Mouse (Mus musculus) erythroid progenitor cell, adult 5-6 weeks (primary cell): Measurements from ENCODE around the gene Smg6. TPM values are rescaled to one million over a fixed set of nuclear protein-coding genes. Genes with fewer than 3 reads are reported as not detected.
"Not testable (repeated sequence)": the region's sequence is repeated elsewhere in the genome, so short reads cannot be mapped to it uniquely, and the experiment has no call there.

Source experiments
- ATAC-seq: replicated peaks from 2 replicates; pipeline ENCODE4 v1.8.0; 2016; ENCODE audit warnings: moderate number of reproducible peaks, mild to moderate bottlenecking, moderate TSS enrichment, inconsistent platforms; ENCODE audit not compliant: poor library complexity, low FRiP score, severe bottlenecking
- total RNA-seq, 2 experiments: library from RNA; stranded (forward) in 1 of 2; stranded (reverse) in 1 of 2; fragments of 150-400 nt in 1 of 2; fragments of 186-747, 209-891 nt in 1 of 2; gene quantifications; 2 replicates each; pipeline versions ENCODE4 v1.2.3 to v1.2.4; 2015 to 2017; ENCODE audit warnings: low replicate concordance in 2 of 2

The Smg6 gene
- total RNA-seq, 2 experiments from 2014 or later: 49.9 to 91.4 TPM

GRCm38 (mm10) chr11:74990501-74990900, 64.9 kb downstream of the Smg6 start:
- no peak for ATAC-seq

- ATAC-seq: no peak
Measured at GRCm38 (mm10) chr11:74991290-74991689, 65.7 kb downstream of the Smg6 start.

- no peak for ATAC-seq
Measured at GRCm38 (mm10) chr11:74992427-74992987, 66.9 kb downstream of the Smg6 start.

DNA sequence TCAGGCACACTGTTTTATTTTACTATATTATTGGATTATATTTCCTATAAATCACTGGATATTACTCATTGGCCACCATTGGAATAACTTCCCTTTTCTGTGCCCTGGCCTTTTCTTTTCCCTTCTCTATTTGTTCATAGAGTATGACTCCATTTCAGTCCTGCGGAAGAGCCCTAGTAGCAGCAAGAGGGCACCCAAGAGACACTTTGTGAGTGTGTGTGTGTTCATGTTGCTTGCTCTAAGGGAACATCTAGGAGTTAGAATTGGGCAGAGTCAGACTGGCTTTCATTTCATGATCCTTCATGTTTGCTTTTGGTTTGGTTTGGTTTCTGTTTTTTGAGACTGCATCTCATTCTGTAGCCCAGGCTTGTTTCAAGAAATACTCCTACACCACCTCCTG, 68.5 kb downstream of the Smg6 start:
- ATAC-seq: no peak

DNA sequence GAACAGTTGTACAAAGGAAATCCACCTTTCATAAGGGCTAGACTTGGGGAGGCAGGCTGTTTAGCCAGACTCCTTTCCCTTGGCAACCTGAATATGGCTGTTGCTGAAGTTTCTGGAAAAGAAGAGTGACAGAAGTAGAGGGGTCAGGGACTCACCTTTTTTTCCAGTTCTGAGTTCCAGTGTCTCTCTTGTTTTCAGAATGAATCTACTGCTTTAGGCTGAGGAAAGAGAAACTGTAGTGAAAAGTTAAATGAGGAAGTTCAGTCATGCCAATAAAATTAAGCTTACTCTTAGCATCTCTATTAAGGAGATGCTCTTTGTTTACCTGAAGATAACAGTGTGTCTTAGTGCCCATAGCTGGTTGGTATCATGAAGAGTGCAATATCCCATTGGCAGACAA, 69.2 kb downstream of the Smg6 start:
- no peak for ATAC-seq

DNA sequence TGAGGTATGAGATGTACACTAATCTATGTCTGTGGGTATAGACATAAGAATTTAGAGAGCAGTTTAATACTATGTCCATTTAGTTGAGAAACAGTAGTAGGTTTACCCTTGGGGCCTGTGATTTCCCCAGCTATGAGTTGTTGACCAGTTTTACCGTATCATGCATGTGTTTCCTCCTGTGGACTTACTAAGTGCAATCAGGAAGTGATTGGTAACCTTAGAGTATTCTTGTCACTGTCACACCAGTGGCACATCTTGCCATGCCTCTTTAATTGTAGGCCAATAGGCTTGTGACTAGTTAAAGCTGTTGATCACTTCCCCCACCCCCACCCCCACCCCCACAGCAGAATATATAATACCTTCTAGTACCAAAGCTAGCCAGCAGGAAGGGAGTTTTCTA, 70.9 kb downstream of the Smg6 start:
- no peak for ATAC-seq

- ATAC-seq: no peak
Measured at GRCm38 (mm10) chr11:75000869-75001653, 75.4 kb downstream of the Smg6 start.

GRCm38 (mm10) chr11:75008270-75008669, 82.6 kb downstream of the Smg6 start:
- ATAC-seq: no peak

DNA sequence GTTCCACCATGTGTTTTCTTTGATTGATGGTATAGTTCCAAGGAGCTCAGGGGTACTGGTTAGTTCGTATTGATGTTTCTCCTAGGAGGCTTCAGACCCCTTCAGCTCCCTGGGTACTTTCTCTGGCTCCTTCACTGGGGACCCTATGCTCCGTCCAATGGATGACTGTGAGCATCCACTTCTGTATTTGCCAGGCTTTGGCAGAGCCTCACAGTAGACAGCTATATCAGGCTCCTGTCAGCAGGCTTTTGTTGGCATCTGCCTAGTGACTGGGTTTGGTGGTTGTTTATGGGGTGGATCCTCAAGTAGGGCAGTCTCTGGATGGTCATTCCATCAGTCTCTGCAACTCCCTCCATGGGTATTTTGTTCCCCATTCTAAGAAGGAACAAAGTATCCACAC, 83.9 kb downstream of the Smg6 start:
- ATAC-seq: not testable (repeated sequence)

DNA sequence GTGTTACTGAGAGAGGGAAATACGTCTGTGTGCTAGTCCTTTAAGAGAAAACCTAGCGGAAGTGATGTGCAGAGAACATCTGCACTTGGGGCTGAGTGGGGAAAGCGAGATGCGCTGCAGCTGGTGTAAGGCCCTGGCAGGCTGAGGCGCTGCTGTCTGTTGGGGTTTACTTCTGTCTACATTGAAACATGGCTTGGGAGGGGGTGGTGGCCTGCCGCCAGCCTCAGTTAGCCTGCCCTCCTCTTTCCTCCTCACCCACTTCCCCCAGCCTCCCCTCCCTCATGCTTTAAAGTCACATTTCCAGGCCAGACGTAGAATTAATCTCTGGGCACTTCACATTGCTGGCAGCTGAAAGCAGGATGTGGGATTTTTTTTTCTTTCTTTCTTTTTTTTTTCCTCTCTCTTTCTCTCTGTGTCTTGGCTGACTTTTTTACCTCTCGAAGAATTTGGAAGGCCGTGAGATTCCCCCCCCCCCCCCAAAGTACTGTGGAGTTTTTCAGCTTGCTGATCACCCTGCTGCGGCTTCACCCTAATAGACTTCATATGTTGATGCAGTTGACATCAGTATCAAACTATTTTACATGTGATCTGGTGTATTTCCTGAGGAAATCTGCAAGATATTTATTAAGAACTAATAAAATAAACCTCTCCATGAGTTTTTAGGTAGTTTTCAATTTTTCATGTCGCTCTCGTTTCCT, 87.5 kb downstream of the Smg6 start:
- no peak for ATAC-seq

- ATAC-seq: no peak
Measured at GRCm38 (mm10) chr11:75013764-75014695, 88.4 kb downstream of the Smg6 start.

GRCm38 (mm10) chr11:75014816-75015215, 89.2 kb downstream of the Smg6 start:
- ATAC-seq: no peak

- no peak for ATAC-seq
Measured at GRCm38 (mm10) chr11:75015453-75015871, 89.8 kb downstream of the Smg6 start.

GRCm38 (mm10) chr11:75016309-75016860, 90.8 kb downstream of the Smg6 start:
- ATAC-seq: no peak

DNA sequence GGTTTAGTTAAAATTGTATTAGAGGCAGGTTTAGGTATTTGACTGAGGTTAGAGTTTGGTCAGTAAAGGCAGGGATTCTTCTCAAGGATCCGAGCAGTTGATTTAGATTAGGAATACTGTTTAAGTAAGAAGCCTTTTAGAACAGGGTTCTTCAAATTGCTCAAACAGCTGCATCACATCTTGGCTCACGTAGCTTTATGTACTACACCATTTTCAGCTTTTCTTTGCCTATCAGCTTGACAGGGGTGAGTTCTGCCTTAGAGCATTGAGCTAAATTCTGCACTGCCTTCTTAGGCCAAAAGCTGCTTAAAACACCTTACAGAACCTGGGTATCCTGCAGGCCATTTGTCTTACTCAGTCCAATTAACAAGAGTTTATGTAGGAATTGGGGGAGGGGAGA, 92.2 kb downstream of the Smg6 start:
- ATAC-seq: no peak

DNA sequence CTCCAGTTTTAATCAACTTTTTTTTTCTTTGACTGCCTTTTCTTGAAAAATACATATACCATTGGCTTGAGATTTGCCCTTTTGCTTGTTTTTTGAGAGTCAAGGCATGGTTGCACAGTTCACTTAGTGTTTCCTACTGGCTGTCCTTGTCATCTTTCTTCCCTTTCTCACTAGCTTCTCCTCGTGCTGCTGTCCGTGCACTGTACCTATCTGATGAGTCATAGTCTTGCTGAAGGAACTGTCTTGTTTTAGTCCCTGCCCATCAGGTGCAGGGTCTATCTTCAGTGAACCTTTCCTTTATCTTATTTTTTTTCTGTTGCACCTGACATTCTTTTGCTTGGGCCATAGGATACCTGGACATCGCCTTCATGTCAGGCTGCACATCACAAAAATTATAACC, 101.4 kb downstream of the Smg6 start:
- no peak for ATAC-seq

GRCm38 (mm10) chr11:75027616-75028015, 102.0 kb downstream of the Smg6 start:
- ATAC-seq: no peak

GRCm38 (mm10) chr11:75031251-75031650, 105.6 kb downstream of the Smg6 start:
- ATAC-seq: no peak

- ATAC-seq: no peak
Measured at GRCm38 (mm10) chr11:75032946-75033345, 107.3 kb downstream of the Smg6 start.

- no peak for ATAC-seq
Measured at GRCm38 (mm10) chr11:75033581-75034067, 108.0 kb downstream of the Smg6 start.
